Mouse (Mus musculus) left cerebral cortex, adult 18-20 months (tissue): ENCODE results near the gene Dscaml1. TPM values are rescaled to one million over a fixed set of nuclear protein-coding genes. Genes with fewer than 3 reads are reported as not detected.

Experiments
- DNase-seq, 2 experiments: peaks; one replicate each; pipeline ENCODE4 v3.0.0; 2021 to 2022; ENCODE audit warnings: low spot score in 2 of 2, mixed read lengths in 1 of 2
- total RNA-seq, 2 experiments: library from RNA; stranded (reverse); gene quantifications; 2 replicates each; pipeline ENCODE4 v1.2.3; 2021

The Dscaml1 gene
- total RNA-seq, 2 experiments from 2014 or later = 47.7 to 48.3 TPM

GRCm38 (mm10) chr9:45504977-45505376 lies 78.5 kb downstream of the Dscaml1 start:
- DNase-seq = no peak

GRCm38 (mm10) chr9:45505487-45505939 lies 79.1 kb downstream of the Dscaml1 start:
- DNase-seq = no peak

- no peak for DNase-seq
Observed at GRCm38 (mm10) chr9:45507482-45507881, 81.1 kb downstream of the Dscaml1 start.

- no peak for DNase-seq
Observed at GRCm38 (mm10) chr9:45510806-45511546, 84.5 kb downstream of the Dscaml1 start.

GRCm38 (mm10) chr9:45517993-45518705 lies 91.7 kb downstream of the Dscaml1 start:
- peak; percentile 60 to 67 for DNase-seq

GRCm38 (mm10) chr9:45519841-45520240 lies 93.4 kb downstream of the Dscaml1 start:
- peak in 1 of 2 experiments; percentile 26 for DNase-seq

- no peak for DNase-seq
Observed at GRCm38 (mm10) chr9:45522866-45523265, 96.4 kb downstream of the Dscaml1 start.

- no peak for DNase-seq
Observed at GRCm38 (mm10) chr9:45524505-45524904, 98.1 kb downstream of the Dscaml1 start.

- no peak for DNase-seq
Observed at GRCm38 (mm10) chr9:45533253-45533652, 106.8 kb downstream of the Dscaml1 start.

- DNase-seq = no peak
Observed at GRCm38 (mm10) chr9:45534472-45534988, 108.1 kb downstream of the Dscaml1 start.

GRCm38 (mm10) chr9:45537649-45538048 lies 111.2 kb downstream of the Dscaml1 start:
- peak in 1 of 2 experiments; percentile 42 for DNase-seq

- no peak for DNase-seq
Observed at GRCm38 (mm10) chr9:45539265-45540044, 113.0 kb downstream of the Dscaml1 start.

- DNase-seq = no peak
Observed at GRCm38 (mm10) chr9:45546024-45546638, 119.7 kb downstream of the Dscaml1 start.

- DNase-seq = no peak
Observed at GRCm38 (mm10) chr9:45546902-45547578, 120.6 kb downstream of the Dscaml1 start.

- DNase-seq = no peak
Observed at GRCm38 (mm10) chr9:45549796-45550195, 123.4 kb downstream of the Dscaml1 start.

GRCm38 (mm10) chr9:45550210-45550609 lies 123.8 kb downstream of the Dscaml1 start:
- no peak for DNase-seq

- DNase-seq = no peak
Observed at GRCm38 (mm10) chr9:45550662-45551061, 124.2 kb downstream of the Dscaml1 start.

GRCm38 (mm10) chr9:45555036-45555826 lies 128.8 kb downstream of the Dscaml1 start:
- DNase-seq = peak in 1 of 2 experiments; percentile 44

- DNase-seq = no peak
Observed at GRCm38 (mm10) chr9:45556882-45557281, 130.5 kb downstream of the Dscaml1 start.
